Mouse (Mus musculus): ENCODE data around the gene Klk1b1. TPM values are rescaled to one million over a fixed set of nuclear protein-coding genes. Genes with fewer than 3 reads are reported as not detected.

The Klk1b1 gene
- polyA plus RNA-seq, 1 experiment from 2014 or later = not detected

GRCm38 (mm10) chr7:44015071-44015470 lies 48.5 kb downstream of the Klk1b1 start:
- ATAC-seq (ENCODE audit: low FRiP score) = no peak
- Histone ChIP-seq H3K36me3 (no peaks in the 10 kb centered on the region), H3K9me3 (replicated peaks) (no peaks in the 10 kb centered on the region), H3K9ac (no peak overlapping the region), H3K27ac (no peak overlapping the region), H3K4me3 (no peak overlapping the region), H3K27me3 (no peaks in the 10 kb centered on the region), H3K4me2 (replicated peaks) (no peak overlapping the region), H3K4me1 (no peaks in the 10 kb centered on the region)
- WGBS = 83% methylated on average over 5 of the region's 5 CpGs

Other genes starting within 250 kb of the Klk1b1 start
- gene Klk12, start 197.9 kb upstream of the Klk1b1 start, polyA plus RNA-seq (2016; fragmentation: Nextera tagmentation; extraction: Ambion mirVana) = not detected in 2 replicates
- 0.22 and 0.30 TPM in 2 replicates for gene Klk11, start 192.1 kb upstream of the Klk1b1 start, polyA plus RNA-seq (2016; fragmentation: Nextera tagmentation; extraction: Ambion mirVana)
- gene Klk10, start 185.7 kb upstream of the Klk1b1 start, polyA plus RNA-seq (2016; fragmentation: Nextera tagmentation; extraction: Ambion mirVana) = 0.27 and 0.92 TPM in 2 replicates
- gene Klk9, start 174.9 kb upstream of the Klk1b1 start, polyA plus RNA-seq (2016; fragmentation: Nextera tagmentation; extraction: Ambion mirVana) = not detected in 2 replicates
- 8.9 and 10.1 TPM in 2 replicates for gene Klk8, start 169.2 kb upstream of the Klk1b1 start, polyA plus RNA-seq (2016; fragmentation: Nextera tagmentation; extraction: Ambion mirVana)
- not detected in 2 replicates for gene Klk7, start 155.5 kb upstream of the Klk1b1 start, polyA plus RNA-seq (2016; fragmentation: Nextera tagmentation; extraction: Ambion mirVana)
- not detected in 2 replicates for gene Klk6, start 142.3 kb upstream of the Klk1b1 start, polyA plus RNA-seq (2016; fragmentation: Nextera tagmentation; extraction: Ambion mirVana)
- gene Klk5, start 124.8 kb upstream of the Klk1b1 start, polyA plus RNA-seq (2016; fragmentation: Nextera tagmentation; extraction: Ambion mirVana) = 0.17 and 0.68 TPM in 2 replicates
- gene Klk4, start 85.6 kb upstream of the Klk1b1 start, polyA plus RNA-seq (2016; fragmentation: Nextera tagmentation; extraction: Ambion mirVana) = 0.50 and 0.57 TPM in 2 replicates
- gene Klk15, start 33.0 kb upstream of the Klk1b1 start, polyA plus RNA-seq (2016; fragmentation: Nextera tagmentation; extraction: Ambion mirVana) = not detected in 2 replicates
- not detected in 2 replicates for gene Klk1b8, start 16.1 kb upstream of the Klk1b1 start, polyA plus RNA-seq (2016; fragmentation: Nextera tagmentation; extraction: Ambion mirVana)
- not detected in 2 replicates for gene Klk1b9, start 9.3 kb downstream of the Klk1b1 start, polyA plus RNA-seq (2016; fragmentation: Nextera tagmentation; extraction: Ambion mirVana)
- gene Klk1b11, start 29.1 kb downstream of the Klk1b1 start, polyA plus RNA-seq (2016; fragmentation: Nextera tagmentation; extraction: Ambion mirVana) = not detected in 2 replicates
- not detected in 2 replicates for gene Klk1b26, start 45.4 kb downstream of the Klk1b1 start, polyA plus RNA-seq (2016; fragmentation: Nextera tagmentation; extraction: Ambion mirVana)
- not detected in 2 replicates for gene Klk1b27, start 85.5 kb downstream of the Klk1b1 start, polyA plus RNA-seq (2016; fragmentation: Nextera tagmentation; extraction: Ambion mirVana)
- not detected in 2 replicates for gene Klk1b21, start 135.6 kb downstream of the Klk1b1 start, polyA plus RNA-seq (2016; fragmentation: Nextera tagmentation; extraction: Ambion mirVana)
- not detected in 2 replicates for gene Klk1b22, start 145.9 kb downstream of the Klk1b1 start, polyA plus RNA-seq (2016; fragmentation: Nextera tagmentation; extraction: Ambion mirVana)
- not detected in 2 replicates for gene Klk1b16, start 170.0 kb downstream of the Klk1b1 start, polyA plus RNA-seq (2016; fragmentation: Nextera tagmentation; extraction: Ambion mirVana)
- gene Klk1b24, start 221.5 kb downstream of the Klk1b1 start, polyA plus RNA-seq (2016; fragmentation: Nextera tagmentation; extraction: Ambion mirVana) = not detected in 2 replicates
- not detected in 2 replicates for gene Klk1b3, start 231.4 kb downstream of the Klk1b1 start, polyA plus RNA-seq (2016; fragmentation: Nextera tagmentation; extraction: Ambion mirVana)
- not detected in 2 replicates for gene Klk1b4, start 240.7 kb downstream of the Klk1b1 start, polyA plus RNA-seq (2016; fragmentation: Nextera tagmentation; extraction: Ambion mirVana)
- not detected in 2 replicates for gene Klk1b5, start 249.2 kb downstream of the Klk1b1 start, polyA plus RNA-seq (2016; fragmentation: Nextera tagmentation; extraction: Ambion mirVana)

Measured in hindbrain, embryonic 12.5 days (tissue).